Mouse (Mus musculus): ENCODE measurements around the gene Hypm.

Hypm gene

GRCm38 (mm10) chrX:9846628-9847027 is at the start of gene Hypm:
Hypm (plus strand) TSS chrX:9846928.
- DNase-seq = no peak

DNA sequence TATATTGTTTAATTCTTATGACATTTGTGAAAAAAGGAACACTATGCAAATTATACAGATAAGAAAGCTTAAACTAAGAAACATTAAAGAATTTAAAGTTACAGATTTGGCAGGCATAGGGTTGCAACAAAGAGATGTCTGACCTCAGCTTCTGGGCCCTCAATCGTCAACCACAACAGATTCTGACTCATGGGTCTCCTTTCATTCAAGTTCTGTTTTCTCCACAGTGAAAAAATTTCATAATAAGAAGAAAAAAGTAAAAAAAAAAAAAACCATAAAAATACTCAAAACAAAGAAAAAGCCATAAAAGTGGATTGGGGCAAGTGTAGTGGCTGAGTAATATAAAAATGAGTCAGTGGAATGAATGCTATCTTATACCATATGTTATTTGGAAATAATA is 36.6 kb upstream of the Hypm start:
- DNase-seq = no peak

DNA sequence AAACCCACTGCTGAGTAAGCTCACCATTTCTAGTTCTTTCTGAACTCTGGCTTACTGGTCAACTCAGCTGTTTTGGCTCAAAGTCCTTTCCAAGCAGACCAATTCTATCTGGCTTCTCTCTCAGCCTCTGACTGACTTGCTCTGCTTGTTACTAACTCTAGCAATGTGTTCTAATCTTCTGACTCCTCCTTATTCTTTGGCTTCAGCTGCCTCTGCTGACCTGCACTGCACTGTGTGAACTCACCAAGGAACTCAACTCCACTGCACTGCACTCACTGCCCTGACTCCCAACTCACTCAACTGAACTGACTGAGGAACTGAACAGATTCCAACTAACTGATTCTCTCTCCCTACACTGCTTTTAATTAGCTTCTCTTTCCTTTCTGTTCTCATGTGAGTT is 34.3 kb upstream of the Hypm start:
- DNase-seq = no peak

- DNase-seq = no peak
These were observed 11.9 kb upstream of the Hypm start for GRCm38 (mm10) chrX:9834779-9835178.

DNA sequence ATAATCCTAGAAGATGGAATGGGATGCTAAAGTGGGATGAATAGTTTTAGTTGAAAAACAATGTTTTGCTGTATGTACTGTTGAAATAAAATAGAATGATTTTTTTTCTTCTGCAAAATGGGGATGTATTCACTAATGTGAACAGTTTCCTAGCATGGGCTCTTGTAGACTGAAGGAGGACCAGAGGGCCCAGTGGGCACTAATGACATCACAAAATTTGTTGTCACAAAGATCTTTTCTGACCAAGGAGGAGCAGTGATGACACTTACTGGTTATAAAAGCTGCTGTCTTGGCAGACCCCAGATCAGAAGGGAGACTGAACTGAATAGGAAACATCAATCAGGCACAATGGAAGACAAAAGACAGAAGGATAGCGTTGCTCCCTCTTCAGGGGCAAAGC is 2.7 kb downstream of the Hypm start, which contains the start of gene H2al3:
Gene H2al3, plus strand, starts transcription at position 301 of the 400 bp plus-strand sequence.
- DNase-seq = no peak

DNA sequence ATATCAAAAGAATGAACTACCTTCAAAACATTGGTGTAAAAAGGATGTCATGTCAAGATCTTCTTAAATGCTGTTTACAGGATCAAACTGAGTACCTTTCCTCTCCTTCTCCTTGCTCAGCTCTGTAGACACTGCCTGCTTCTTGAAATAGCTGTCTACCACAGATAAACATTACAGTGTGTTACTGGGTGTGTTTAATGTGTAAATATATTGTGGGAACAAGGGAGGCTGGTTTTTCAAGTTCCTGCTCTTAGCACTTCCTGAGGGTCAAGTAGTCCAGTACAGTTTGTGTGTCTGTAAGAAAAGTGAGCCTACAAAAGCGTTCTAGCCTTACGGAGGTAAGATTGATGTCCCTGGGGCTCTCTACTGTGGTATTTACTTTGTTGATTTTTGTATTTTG is 15.1 kb downstream of the Hypm start:
- DNase-seq = no peak

GRCm38 (mm10) chrX:9875519-9875918 is 28.8 kb downstream of the Hypm start:
- no peak for DNase-seq

DNA sequence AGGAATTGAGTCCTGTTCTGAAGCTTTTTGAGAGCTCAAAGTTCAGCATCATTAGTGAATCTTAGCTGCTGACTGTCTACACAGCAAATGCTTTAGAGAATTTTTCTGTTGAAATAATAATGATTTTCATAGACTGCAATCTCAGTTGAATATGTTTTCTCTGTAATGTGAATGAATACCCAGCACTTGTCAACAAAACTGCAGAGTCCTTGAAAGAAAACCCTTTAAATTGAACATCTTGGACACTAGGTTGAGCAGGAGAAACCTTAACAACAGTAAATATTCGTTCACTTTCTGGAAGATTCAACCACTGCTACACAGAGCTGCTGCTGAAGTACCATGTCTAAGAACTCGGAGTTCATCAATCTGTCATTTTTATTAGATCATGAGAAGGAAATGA is 38.6 kb downstream of the Hypm start, which contains the start of gene Sytl5:
Gene Sytl5, plus strand, starts transcription at position 301 of the 400 bp plus-strand sequence.
- DNase-seq = no peak
